Mouse (Mus musculus): ENCODE data around the gene Plb1. TPM values are rescaled to one million over a fixed set of nuclear protein-coding genes. Genes with fewer than 3 reads are reported as not detected.

Plb1 gene
- polyA plus RNA-seq, 1 experiment from 2014 or later: 0.30 TPM

- Histone ChIP-seq H3K4me2 (no peak overlapping the region), H3K4me3 (replicated peaks) (no peak overlapping the region), H3K4me1 (peaks cover 33% of the 10 kb centered on the region), H3K9ac (no peak overlapping the region), H3K27me3 (no peaks in the 10 kb centered on the region), H3K27ac (no peak overlapping the region), H3K9me3 (replicated peaks) (no peaks in the 10 kb centered on the region), H3K36me3 (no peaks in the 10 kb centered on the region)
- ATAC-seq (replicated peaks; ENCODE audit: low FRiP score): no peak
- 43% methylated on average over 2 of the region's 2 CpGs for WGBS
These were observed 105.8 kb downstream of the Plb1 start for GRCm38 (mm10) chr5:32338339-32338738.

GRCm38 (mm10) chr5:32338766-32339165 lies 106.3 kb downstream of the Plb1 start:
- H3K27ac ChIP-seq: no peak overlapping the region
- ATAC-seq (replicated peaks; ENCODE audit: low FRiP score): no peak
- 69% methylated on average over 3 of the region's 3 CpGs for WGBS

GRCm38 (mm10) chr5:32340246-32340645 lies 107.7 kb downstream of the Plb1 start:
- Histone ChIP-seq H3K4me3 (replicated peaks) (no peak overlapping the region), H3K27ac (no peak overlapping the region), H3K27me3 (no peaks in the 10 kb centered on the region), H3K4me2 (no peak overlapping the region), H3K9ac (no peak overlapping the region), H3K4me1 (peaks cover 21% of the 10 kb centered on the region), H3K36me3 (no peaks in the 10 kb centered on the region), H3K9me3 (replicated peaks) (no peaks in the 10 kb centered on the region)
- WGBS: 70% methylated on average over 1 of the region's 1 CpGs
- ATAC-seq (replicated peaks; ENCODE audit: low FRiP score): no peak

More at GRCm38 (mm10) chr5:32338766-32339165, 106.3 kb downstream of the Plb1 start:
- H3K4me3 ChIP-seq (replicated peaks): no peak overlapping the region
- H3K4me2 ChIP-seq: no peak overlapping the region
- H3K27me3 ChIP-seq: no peaks in the 10 kb centered on the region
- no peak overlapping the region for H3K9ac ChIP-seq
- peaks cover 30% of the 10 kb centered on the region for H3K4me1 ChIP-seq
- H3K9me3 ChIP-seq (replicated peaks): no peaks in the 10 kb centered on the region
- no peaks in the 10 kb centered on the region for H3K36me3 ChIP-seq

- H3K9ac ChIP-seq: no peak overlapping the region
- no peaks in the 10 kb centered on the region for H3K9me3 ChIP-seq (replicated peaks)
- 72% methylated on average over 5 of the region's 5 CpGs for WGBS
- H3K4me2 ChIP-seq: no peak overlapping the region
- no peak for ATAC-seq (replicated peaks; ENCODE audit: low FRiP score)
- H3K27me3 ChIP-seq: no peaks in the 10 kb centered on the region
- H3K4me3 ChIP-seq (replicated peaks): no peak overlapping the region
- no peak overlapping the region for H3K27ac ChIP-seq
- peaks cover 32% of the 10 kb centered on the region for H3K4me1 ChIP-seq
- H3K36me3 ChIP-seq: no peaks in the 10 kb centered on the region
These were observed 110.3 kb downstream of the Plb1 start for GRCm38 (mm10) chr5:32342711-32343285.

- H3K4me3 ChIP-seq (replicated peaks): no peak overlapping the region
- H3K4me2 ChIP-seq: peak overlapping the region; percentile 24
- peak overlapping the region; percentile 91 for H3K27ac ChIP-seq
- H3K36me3 ChIP-seq: no peaks in the 10 kb centered on the region
- no peaks in the 10 kb centered on the region for H3K27me3 ChIP-seq
- whole genome bisulfite sequencing: 10% methylated on average over 10 of the region's 10 CpGs
- peaks cover 38% of the 10 kb centered on the region for H3K4me1 ChIP-seq
- peak; percentile 91 for ATAC-seq (replicated peaks; ENCODE audit: low FRiP score)
- no peaks in the 10 kb centered on the region for H3K9me3 ChIP-seq (replicated peaks)
- no peak overlapping the region for H3K9ac ChIP-seq
These were observed 113.8 kb downstream of the Plb1 start for GRCm38 (mm10) chr5:32346025-32346912.

- WGBS: 43% methylated on average over 3 of the region's 3 CpGs
- H3K4me2 ChIP-seq: no peak overlapping the region
- no peaks in the 10 kb centered on the region for H3K27me3 ChIP-seq
These were observed 117.2 kb downstream of the Plb1 start for GRCm38 (mm10) chr5:32349718-32350117.

GRCm38 (mm10) chr5:32350551-32351256 lies 118.2 kb downstream of the Plb1 start:
- WGBS: 79% methylated on average over 3 of the region's 3 CpGs

More at GRCm38 (mm10) chr5:32349718-32350117, 117.2 kb downstream of the Plb1 start:
- no peaks in the 10 kb centered on the region for H3K36me3 ChIP-seq
- no peak for ATAC-seq (replicated peaks; ENCODE audit: low FRiP score)
- no peaks in the 10 kb centered on the region for H3K9me3 ChIP-seq (replicated peaks)
- H3K9ac ChIP-seq: no peak overlapping the region
- H3K4me3 ChIP-seq (replicated peaks): no peak overlapping the region
- peaks cover 30% of the 10 kb centered on the region for H3K4me1 ChIP-seq
- peak overlapping the region; percentile 46; the same call in 1 of the 2 replicates for H3K27ac ChIP-seq

GRCm38 (mm10) chr5:32351721-32352465 lies 119.4 kb downstream of the Plb1 start:
- Histone ChIP-seq H3K4me1 (peaks cover 14% of the 10 kb centered on the region), H3K27me3 (no peaks in the 10 kb centered on the region), H3K9ac (no peak overlapping the region), H3K27ac (no peak overlapping the region), H3K4me2 (no peak overlapping the region), H3K4me3 (replicated peaks) (no peak overlapping the region), H3K9me3 (replicated peaks) (no peaks in the 10 kb centered on the region), H3K36me3 (no peaks in the 10 kb centered on the region)
- ATAC-seq (replicated peaks; ENCODE audit: low FRiP score): no peak
- 76% methylated on average over 4 of the region's 4 CpGs for WGBS

More at GRCm38 (mm10) chr5:32350551-32351256, 118.2 kb downstream of the Plb1 start:
- no peak overlapping the region for H3K9ac ChIP-seq
- no peaks in the 10 kb centered on the region for H3K9me3 ChIP-seq (replicated peaks)
- no peak for ATAC-seq (replicated peaks; ENCODE audit: low FRiP score)
- no peaks in the 10 kb centered on the region for H3K36me3 ChIP-seq
- no peaks in the 10 kb centered on the region for H3K27me3 ChIP-seq
- H3K27ac ChIP-seq: no peak overlapping the region
- H3K4me1 ChIP-seq: peaks cover 26% of the 10 kb centered on the region
- no peak overlapping the region for H3K4me2 ChIP-seq
- no peak overlapping the region for H3K4me3 ChIP-seq (replicated peaks)

GRCm38 (mm10) chr5:32352845-32353244 lies 120.3 kb downstream of the Plb1 start:
- H3K4me1 ChIP-seq: peaks cover 10% of the 10 kb centered on the region; the same call in 1 of the 2 replicates
- H3K36me3 ChIP-seq: no peaks in the 10 kb centered on the region
- no peak overlapping the region for H3K9ac ChIP-seq
- 69% methylated on average over 3 of the region's 3 CpGs for WGBS
- no peak overlapping the region for H3K4me3 ChIP-seq (replicated peaks)
- no peak overlapping the region for H3K4me2 ChIP-seq
- H3K27ac ChIP-seq: no peak overlapping the region
- H3K27me3 ChIP-seq: no peaks in the 10 kb centered on the region
- H3K9me3 ChIP-seq (replicated peaks): no peaks in the 10 kb centered on the region
- ATAC-seq (replicated peaks; ENCODE audit: low FRiP score): no peak

GRCm38 (mm10) chr5:32353280-32353679 lies 120.8 kb downstream of the Plb1 start:
- H3K9me3 ChIP-seq (replicated peaks): no peaks in the 10 kb centered on the region
- no peak overlapping the region for H3K4me3 ChIP-seq (replicated peaks)
- H3K27ac ChIP-seq: no peak overlapping the region
- H3K36me3 ChIP-seq: no peaks in the 10 kb centered on the region
- ATAC-seq (replicated peaks; ENCODE audit: low FRiP score): no peak
- H3K27me3 ChIP-seq: no peaks in the 10 kb centered on the region
- WGBS: 80% methylated on average over 2 of the region's 2 CpGs
- no peak overlapping the region for H3K4me2 ChIP-seq
- peaks cover 10% of the 10 kb centered on the region; the same call in 1 of the 2 replicates for H3K4me1 ChIP-seq
- no peak overlapping the region for H3K9ac ChIP-seq

- no peaks in the 10 kb centered on the region for H3K4me1 ChIP-seq
- H3K27me3 ChIP-seq: no peaks in the 10 kb centered on the region
- no peak for ATAC-seq (replicated peaks; ENCODE audit: low FRiP score)
- H3K36me3 ChIP-seq: no peaks in the 10 kb centered on the region
- no peak overlapping the region for H3K4me3 ChIP-seq (replicated peaks)
- H3K9me3 ChIP-seq (replicated peaks): no peaks in the 10 kb centered on the region
- WGBS: 78% methylated on average over 4 of the region's 4 CpGs
- no peak overlapping the region for H3K27ac ChIP-seq
- no peak overlapping the region for H3K9ac ChIP-seq
- no peak overlapping the region for H3K4me2 ChIP-seq
These were observed 128.0 kb downstream of the Plb1 start for GRCm38 (mm10) chr5:32360511-32360910.

All from kidney, embryonic 15.5 days (tissue).